Mouse (Mus musculus) hindbrain, embryonic 10.5 days (tissue): ENCODE data around the gene Snrpe. TPM values are rescaled to one million over a fixed set of nuclear protein-coding genes. Genes with fewer than 3 reads are reported as not detected.

Source experiments
- DNase-seq: peaks from one replicate; pipeline ENCODE4 v3.0.0-alpha.2; 2017; ENCODE audit warnings: low spot score
- H3K27ac ChIP-seq: fragments of 300-500 bp; sonication (generic); 2 replicates; pipeline ENCODE4 v1.5.1; 2016; ENCODE audit warnings: mild to moderate bottlenecking, moderate library complexity
- H3K27me3 ChIP-seq: fragments of 300-500 bp; sonication (generic); 2 replicates; pipeline ENCODE4 v1.6.1; 2016; ENCODE audit warnings: mild to moderate bottlenecking; ENCODE audit not compliant: poor library complexity, insufficient read depth, severe bottlenecking
- H3K36me3 ChIP-seq: fragments of 300-500 bp; sonication (generic); 2 replicates; pipeline ENCODE4 v1.6.1; 2016; ENCODE audit warnings: mild to moderate bottlenecking, moderate library complexity
- H3K4me1 ChIP-seq: fragments of 300-500 bp; sonication (generic); replicated peaks from 2 replicates; pipeline ENCODE4 v1.6.1; 2016; ENCODE audit warnings: mild to moderate bottlenecking
- H3K4me3 ChIP-seq: fragments of 300-500 bp; sonication (generic); 2 replicates; pipeline ENCODE4 v1.5.1; 2016; ENCODE audit warnings: mild to moderate bottlenecking, moderate library complexity
- H3K9me3 ChIP-seq: fragments of 300-500 bp; sonication (generic); 2 replicates; pipeline ENCODE4 v1.6.1; 2016; ENCODE audit warnings: mild to moderate bottlenecking, moderate library complexity
- WGBS: fragments of 180-500 bp; shearing (Covaris S2); methylation state at CpG from one replicate; pipeline ENCODE4 v1.1.7; 2016; 5-methylcytosine and 5-hydroxymethylcytosine counted together
- polyA plus RNA-seq: library from polyadenylated mRNA; unstranded; fragments of >200 nt; fragmentation: Nextera tagmentation; extraction: Ambion mirVana; gene quantifications from 2 replicates; pipeline ENCODE4 v1.2.1, GENCODE M21; 2016

The Snrpe gene
- polyA plus RNA-seq = 842 and 897 TPM in 2 replicates

DNA sequence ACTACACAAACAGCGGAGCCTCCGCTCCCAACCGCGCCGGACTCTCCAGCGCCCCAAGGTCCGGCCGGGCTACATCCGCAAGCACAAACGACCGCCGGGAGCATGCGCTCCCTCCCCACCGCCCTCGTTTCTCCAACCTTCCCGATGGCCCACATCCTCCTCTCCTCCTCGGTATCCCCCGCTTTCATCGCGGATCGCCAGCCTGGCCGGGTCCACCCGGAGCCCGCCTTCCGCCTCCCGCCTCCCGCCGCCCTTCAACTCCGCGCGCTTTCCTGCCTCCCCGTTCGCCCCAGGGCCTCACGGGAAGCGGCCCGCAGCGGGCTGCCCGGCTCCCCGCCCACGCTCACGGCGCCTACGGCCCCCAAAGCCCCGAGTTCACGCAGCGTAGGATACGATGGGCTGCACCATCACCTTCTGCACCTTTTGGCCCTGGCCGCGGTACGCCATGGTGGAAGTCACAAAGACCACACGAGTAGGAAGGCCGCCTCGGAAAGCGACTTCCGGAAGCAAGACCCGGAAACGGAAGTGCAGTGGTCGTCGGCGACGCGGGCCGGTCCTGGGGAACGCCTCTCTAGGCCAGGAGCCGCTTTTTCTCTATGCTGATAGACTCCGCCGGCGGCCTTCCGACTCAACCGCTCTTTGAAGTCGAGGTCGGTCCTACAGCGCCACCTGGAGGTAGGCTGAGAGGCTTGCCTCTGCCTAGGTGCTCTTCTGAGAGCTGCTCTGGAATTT is at the start of gene Snrpe:
Gene Snrpe (minus strand): TSS at position 521 of the 732 bp plus-strand sequence.
- Histone ChIP-seq H3K4me3 (peak within 1 kb of the TSS; percentile 94), H3K36me3 (peaks cover 50% of the 10 kb centered on the region), H3K27ac (peak within 1 kb of the TSS; percentile 99), H3K27me3 (no peaks in the 10 kb centered on the region), H3K4me1 (peaks cover 16% of the 10 kb centered on the region; the same call in 1 of the 2 replicates), H3K9me3 (no peaks in the 10 kb centered on the region)
- under 1% methylated on average over 73 of the region's 73 CpGs for WGBS
- peak; percentile 98 for DNase-seq

DNA sequence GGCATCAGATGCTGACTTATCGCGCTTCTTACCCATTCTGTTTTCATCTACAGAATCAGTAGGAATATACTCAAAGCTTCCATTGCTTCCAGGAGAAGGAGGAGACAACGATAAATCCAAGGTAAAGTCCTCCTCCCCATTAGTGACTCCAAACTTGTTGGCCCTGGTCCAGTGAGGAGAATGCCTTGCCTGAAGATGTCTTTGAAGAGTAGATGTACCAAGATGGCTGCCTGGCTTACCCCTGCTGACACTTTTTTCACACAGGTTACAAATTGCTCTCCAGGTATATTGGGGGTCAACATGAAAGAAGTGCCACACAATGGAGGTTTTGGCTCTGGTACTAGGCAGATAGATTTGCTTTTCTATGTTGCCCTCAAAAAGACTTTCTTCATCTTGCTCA is 48.8 kb upstream of the Snrpe start:
- H3K4me1 ChIP-seq = peaks cover 37% of the 10 kb centered on the region
- H3K36me3 ChIP-seq = peaks cover 45% of the 10 kb centered on the region
- no peak overlapping the region for H3K27ac ChIP-seq
- 90% methylated on average over 3 of the region's 3 CpGs for WGBS
- no peaks in the 10 kb centered on the region for H3K27me3 ChIP-seq
- H3K9me3 ChIP-seq = no peaks in the 10 kb centered on the region
- H3K4me3 ChIP-seq = peak overlapping the region; percentile 90; the same call in 1 of the 2 replicates
- no peak for DNase-seq

DNA sequence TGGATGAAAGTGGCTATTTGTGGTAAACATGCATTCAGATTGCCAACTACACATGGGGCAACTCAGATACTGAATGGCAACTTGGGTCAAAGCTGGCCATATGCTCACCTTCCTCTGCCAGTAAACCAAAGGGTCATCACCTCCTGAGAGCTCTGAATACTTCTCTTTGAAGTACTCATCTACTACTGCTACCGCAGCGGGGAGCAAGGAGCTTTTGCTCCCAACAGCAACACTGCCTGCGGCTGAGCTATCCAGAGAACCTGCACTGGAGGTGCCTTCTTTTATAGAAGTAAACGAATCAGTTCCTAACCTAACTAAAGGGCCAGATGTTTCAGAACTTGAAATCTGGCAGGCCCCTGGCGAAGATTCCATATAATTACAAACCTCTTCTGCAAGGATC is 46.7 kb upstream of the Snrpe start:
- Histone ChIP-seq H3K36me3 (peaks cover 64% of the 10 kb centered on the region), H3K27ac (no peak overlapping the region), H3K4me1 (peaks cover 37% of the 10 kb centered on the region), H3K4me3 (no peak overlapping the region), H3K27me3 (no peaks in the 10 kb centered on the region), H3K9me3 (no peaks in the 10 kb centered on the region)
- 74% methylated on average over 5 of the region's 5 CpGs for WGBS
- DNase-seq = no peak

DNA sequence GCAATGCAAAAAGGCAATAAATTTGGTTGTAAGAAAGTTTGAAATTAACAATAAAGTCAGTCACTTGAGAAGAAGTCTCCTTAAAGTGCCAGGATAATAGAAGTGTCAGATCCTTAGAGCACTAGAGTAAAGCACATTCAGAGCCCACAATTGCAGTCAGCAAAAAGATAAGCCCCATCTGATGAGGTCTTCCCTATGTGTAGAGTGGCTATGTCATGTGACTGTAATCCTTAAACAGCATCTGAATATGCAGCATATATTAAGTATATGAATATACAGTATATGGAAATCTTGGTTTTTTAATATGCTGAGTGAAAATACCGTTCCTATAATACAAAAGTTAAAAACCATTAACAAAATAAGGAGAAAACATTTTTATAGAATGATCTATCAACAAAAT is 42.9 kb upstream of the Snrpe start:
- peaks cover 66% of the 10 kb centered on the region for H3K36me3 ChIP-seq
- 93% methylated on average over 1 of the region's 1 CpGs for WGBS

DNA sequence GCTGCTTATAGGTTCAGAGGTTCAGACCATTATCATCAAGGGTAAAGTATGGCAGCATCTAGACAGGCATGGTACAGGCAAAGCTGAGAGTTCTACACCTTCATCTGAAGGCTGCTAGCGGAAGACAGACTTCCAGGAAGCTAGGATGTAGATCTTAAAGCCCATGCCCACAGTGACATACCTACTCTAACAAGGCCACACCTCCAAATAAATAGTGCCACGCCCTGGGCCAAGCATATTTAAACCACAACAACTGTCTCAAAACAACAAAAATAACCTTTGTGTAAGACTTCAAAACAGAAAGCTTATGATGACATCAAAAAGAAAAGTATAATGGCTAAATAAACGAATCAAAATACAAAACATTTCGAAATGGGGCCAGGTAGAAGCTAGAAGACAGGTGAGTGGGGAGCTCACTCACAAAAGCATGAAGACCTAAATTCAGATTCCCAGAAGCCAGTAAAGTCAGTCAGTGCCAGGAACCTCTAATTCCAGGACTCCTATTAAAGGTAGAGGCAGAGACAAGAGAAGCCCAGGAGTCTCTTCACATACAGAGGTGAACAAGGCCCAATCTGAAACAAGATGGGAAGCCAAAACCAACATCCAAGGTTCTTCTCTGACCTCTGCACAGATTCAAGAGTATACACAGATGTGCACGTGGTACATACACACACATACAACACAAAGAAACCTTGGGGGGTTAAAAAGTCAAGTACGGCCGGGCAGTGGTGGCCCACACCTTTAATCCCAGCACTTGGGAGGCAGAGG is 40.4 kb upstream of the Snrpe start:
- no peaks in the 10 kb centered on the region for H3K4me1 ChIP-seq
- whole genome bisulfite sequencing = 97% methylated on average over 7 of the region's 7 CpGs
- no peak for DNase-seq
- H3K36me3 ChIP-seq = peaks cover 65% of the 10 kb centered on the region
- H3K27me3 ChIP-seq = no peaks in the 10 kb centered on the region
- H3K27ac ChIP-seq = no peak overlapping the region
- no peak overlapping the region for H3K4me3 ChIP-seq
- no peaks in the 10 kb centered on the region for H3K9me3 ChIP-seq

More for the DNA sequence above, 42.9 kb upstream of the Snrpe start:
- no peaks in the 10 kb centered on the region for H3K27me3 ChIP-seq
- DNase-seq = no peak
- H3K9me3 ChIP-seq = no peaks in the 10 kb centered on the region
- H3K4me1 ChIP-seq = peaks cover 12% of the 10 kb centered on the region
- no peak overlapping the region for H3K4me3 ChIP-seq
- H3K27ac ChIP-seq = no peak overlapping the region

DNA sequence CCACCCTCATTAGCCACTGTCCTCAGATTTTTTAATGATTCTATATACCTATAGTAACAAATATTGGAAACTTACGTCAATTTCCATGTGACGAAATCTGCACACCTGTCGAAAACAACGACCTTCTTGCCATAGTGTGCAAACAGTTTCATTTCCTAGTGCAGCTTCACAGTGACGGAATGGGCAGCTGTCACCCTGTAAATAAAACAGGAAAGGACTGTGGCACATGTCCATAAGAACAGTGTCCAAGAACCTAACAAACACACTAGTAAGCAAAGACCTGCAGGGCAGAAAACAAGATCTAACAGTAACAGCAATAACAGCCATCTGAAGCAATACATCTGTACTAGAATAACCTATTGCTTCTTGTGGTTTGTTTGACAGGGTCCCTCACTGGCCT is 35.6 kb upstream of the Snrpe start:
- no peak overlapping the region for H3K27ac ChIP-seq
- peaks cover 78% of the 10 kb centered on the region for H3K36me3 ChIP-seq
- no peaks in the 10 kb centered on the region for H3K4me1 ChIP-seq
- no peak overlapping the region for H3K4me3 ChIP-seq
- DNase-seq = no peak
- H3K27me3 ChIP-seq = no peaks in the 10 kb centered on the region
- H3K9me3 ChIP-seq = no peaks in the 10 kb centered on the region
- WGBS = 94% methylated on average over 5 of the region's 5 CpGs

DNA sequence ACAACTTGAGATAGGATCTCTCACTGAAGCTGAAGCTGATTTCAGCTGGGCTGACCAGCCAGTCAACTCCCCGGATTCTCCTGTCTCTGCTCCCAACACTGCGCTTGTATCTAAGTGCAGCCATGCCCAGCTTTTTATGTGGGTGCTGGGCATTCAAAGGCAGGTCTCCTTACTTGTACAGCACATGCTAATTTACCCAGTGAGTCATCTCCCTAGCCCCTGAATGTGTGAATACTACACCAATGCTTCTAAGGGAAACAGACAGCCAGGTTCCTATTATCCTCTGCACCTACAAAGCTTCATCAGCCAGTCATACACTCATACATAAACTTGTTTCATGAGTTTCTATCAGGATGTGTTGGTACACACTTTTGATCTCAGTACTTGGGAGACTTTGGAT is 31.1 kb upstream of the Snrpe start:
- Histone ChIP-seq H3K9me3 (no peaks in the 10 kb centered on the region), H3K4me3 (no peak overlapping the region), H3K36me3 (peaks cover 100% of the 10 kb centered on the region), H3K4me1 (no peaks in the 10 kb centered on the region), H3K27ac (no peak overlapping the region), H3K27me3 (no peaks in the 10 kb centered on the region)
- WGBS = 96% methylated on average over 2 of the region's 2 CpGs
- no peak for DNase-seq

DNA sequence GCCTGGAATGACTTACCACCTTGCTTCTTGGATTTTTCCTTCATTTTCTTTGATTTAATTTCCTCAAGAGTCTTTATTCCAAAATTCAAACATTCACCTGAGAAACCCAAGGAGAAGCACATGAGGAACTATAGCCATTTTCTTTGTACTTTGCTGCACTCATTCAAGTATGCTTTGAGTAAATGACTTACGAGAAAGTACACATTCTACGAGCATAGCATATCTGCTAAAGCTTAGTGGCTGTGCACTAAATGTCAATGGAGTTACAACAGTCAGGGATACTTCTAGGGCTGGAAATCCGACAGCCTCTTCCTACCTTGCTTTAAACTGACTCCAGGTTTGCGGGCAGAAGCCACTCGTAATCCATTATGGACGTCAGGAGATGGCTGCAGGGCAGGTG is 28.4 kb upstream of the Snrpe start:
- Histone ChIP-seq H3K9me3 (no peaks in the 10 kb centered on the region), H3K27ac (no peak overlapping the region), H3K4me3 (no peak overlapping the region), H3K4me1 (no peaks in the 10 kb centered on the region), H3K27me3 (no peaks in the 10 kb centered on the region), H3K36me3 (peaks cover 100% of the 10 kb centered on the region)
- no peak for DNase-seq
- WGBS = 95% methylated on average over 6 of the region's 6 CpGs

DNA sequence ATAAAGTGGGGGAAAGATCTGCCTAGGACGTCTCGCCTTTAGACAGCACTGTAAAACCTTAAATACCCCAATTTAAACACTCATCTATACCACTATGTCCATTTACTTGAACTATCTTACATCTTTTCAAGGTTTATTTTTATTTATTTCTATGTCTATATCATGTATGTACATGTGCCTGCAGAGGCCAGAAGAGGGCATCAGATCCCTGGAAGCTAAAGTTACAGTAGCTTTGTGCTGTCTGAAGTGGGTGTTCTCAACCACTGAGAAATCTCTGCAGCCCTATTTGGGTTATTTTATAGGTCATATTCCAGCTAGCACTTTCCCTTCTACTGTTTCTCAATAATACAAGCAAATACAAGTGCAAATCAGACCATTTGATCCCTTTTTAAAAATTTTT is 22.1 kb upstream of the Snrpe start:
- H3K27ac ChIP-seq = no peak overlapping the region
- 95% methylated on average over 2 of the region's 2 CpGs for WGBS
- no peak for DNase-seq
- H3K36me3 ChIP-seq = peaks cover 97% of the 10 kb centered on the region
- H3K27me3 ChIP-seq = no peaks in the 10 kb centered on the region
- H3K4me3 ChIP-seq = no peak overlapping the region
- no peaks in the 10 kb centered on the region for H3K4me1 ChIP-seq
- H3K9me3 ChIP-seq = no peaks in the 10 kb centered on the region

DNA sequence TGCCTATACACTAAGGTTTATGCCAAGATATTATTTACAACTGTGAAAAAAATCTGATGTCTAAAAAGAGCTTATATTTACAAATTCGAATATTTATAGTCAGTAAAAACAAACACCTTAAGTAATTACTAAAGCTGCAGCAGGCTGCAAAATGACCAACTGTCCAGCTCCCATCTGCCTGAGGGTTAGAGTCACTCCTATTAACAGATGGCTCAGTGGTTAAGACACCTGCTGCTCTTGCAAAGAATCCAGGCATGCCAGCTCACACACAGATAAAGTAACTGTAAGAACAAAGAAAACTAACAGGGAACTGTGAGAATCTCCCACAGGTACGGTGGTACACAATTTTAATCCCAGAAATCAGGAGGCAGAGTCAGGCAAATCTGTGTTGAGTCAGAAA is 15.0 kb upstream of the Snrpe start:
- no peak overlapping the region for H3K4me3 ChIP-seq
- 78% methylated on average over 2 of the region's 2 CpGs for WGBS
- H3K4me1 ChIP-seq = no peaks in the 10 kb centered on the region
- H3K27ac ChIP-seq = no peak overlapping the region
- no peak for DNase-seq
- no peaks in the 10 kb centered on the region for H3K9me3 ChIP-seq
- H3K27me3 ChIP-seq = no peaks in the 10 kb centered on the region
- H3K36me3 ChIP-seq = peaks cover 97% of the 10 kb centered on the region

DNA sequence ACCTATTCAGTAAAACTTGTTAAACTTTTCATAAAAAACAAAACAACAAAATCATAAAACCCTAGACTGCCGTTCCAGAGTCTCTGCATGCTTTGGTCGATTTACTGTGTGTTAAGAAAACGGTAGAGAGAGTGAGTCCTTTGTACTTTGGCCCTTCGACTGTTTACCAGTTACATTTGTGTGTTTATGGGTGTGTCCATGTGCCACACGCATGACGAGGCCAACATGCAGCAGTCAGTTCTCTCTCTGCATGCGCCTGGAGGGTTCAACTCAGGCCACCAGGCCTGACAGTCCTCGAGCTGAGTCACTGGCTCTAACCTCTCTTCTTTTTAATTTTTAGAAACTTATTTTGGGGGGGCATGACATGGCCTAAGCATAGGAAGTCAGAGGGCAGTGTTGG is 8.2 kb upstream of the Snrpe start:
- WGBS = 82% methylated on average over 8 of the region's 8 CpGs

DNA sequence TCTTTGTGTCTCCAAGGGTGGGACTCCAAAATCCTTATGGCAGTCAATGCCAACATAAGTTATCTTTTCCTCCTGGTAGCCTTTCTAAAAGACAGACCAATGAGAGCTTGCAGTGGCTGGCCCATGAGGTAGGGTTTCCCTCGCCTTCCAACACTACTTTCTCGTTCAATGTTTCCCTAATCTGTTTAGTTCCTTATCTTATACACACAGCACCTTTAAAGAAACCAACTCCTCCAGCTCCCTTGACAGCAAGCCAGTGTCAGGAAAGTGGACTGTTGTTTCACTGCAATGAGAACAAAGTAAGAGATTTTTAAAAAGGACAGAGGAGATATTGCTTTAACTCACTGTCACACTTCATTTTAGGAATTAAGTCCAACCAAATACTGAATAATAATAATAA is 7.8 kb upstream of the Snrpe start:
- peaks cover 81% of the 10 kb centered on the region for H3K36me3 ChIP-seq
- 80% methylated on average over 2 of the region's 2 CpGs for WGBS
- H3K27me3 ChIP-seq = no peaks in the 10 kb centered on the region
- H3K9me3 ChIP-seq = no peaks in the 10 kb centered on the region
- no peak for DNase-seq
- no peak overlapping the region for H3K27ac ChIP-seq
- H3K4me1 ChIP-seq = no peaks in the 10 kb centered on the region
- H3K4me3 ChIP-seq = no peak overlapping the region

More for the DNA sequence above, 8.2 kb upstream of the Snrpe start:
- H3K27me3 ChIP-seq = no peaks in the 10 kb centered on the region
- no peaks in the 10 kb centered on the region for H3K9me3 ChIP-seq
- H3K27ac ChIP-seq = no peak overlapping the region
- no peaks in the 10 kb centered on the region for H3K4me1 ChIP-seq
- DNase-seq = no peak
- H3K4me3 ChIP-seq = no peak overlapping the region
- H3K36me3 ChIP-seq = peaks cover 85% of the 10 kb centered on the region

DNA sequence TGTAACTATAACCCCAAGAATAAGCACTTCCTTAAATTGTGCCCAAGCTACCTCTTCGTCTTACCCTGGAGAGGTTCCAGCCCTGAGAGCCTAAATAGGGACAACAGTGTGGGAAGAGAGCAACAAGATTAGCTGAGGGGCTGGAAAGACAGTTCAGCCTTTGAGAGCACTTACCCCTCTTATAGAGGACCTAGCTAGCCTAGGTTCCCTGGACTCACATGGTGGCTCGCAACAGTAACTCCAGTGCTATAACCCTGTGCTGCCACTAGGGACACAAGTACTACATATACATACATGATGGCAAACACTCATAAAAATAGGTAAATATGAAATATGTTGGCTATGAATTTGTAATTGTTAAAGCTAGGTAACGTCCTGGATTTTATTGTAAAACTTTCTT is 3.7 kb upstream of the Snrpe start:
- Histone ChIP-seq H3K4me3 (no peak overlapping the region), H3K9me3 (no peaks in the 10 kb centered on the region), H3K4me1 (peaks cover 8% of the 10 kb centered on the region; the same call in 1 of the 2 replicates), H3K36me3 (peaks cover 42% of the 10 kb centered on the region), H3K27me3 (no peaks in the 10 kb centered on the region), H3K27ac (no peak overlapping the region)
- DNase-seq = no peak
- 74% methylated on average over 3 of the region's 3 CpGs for WGBS
